Mouse (Mus musculus): ENCODE results near the gene Itgae.

Gene Itgae

DNA sequence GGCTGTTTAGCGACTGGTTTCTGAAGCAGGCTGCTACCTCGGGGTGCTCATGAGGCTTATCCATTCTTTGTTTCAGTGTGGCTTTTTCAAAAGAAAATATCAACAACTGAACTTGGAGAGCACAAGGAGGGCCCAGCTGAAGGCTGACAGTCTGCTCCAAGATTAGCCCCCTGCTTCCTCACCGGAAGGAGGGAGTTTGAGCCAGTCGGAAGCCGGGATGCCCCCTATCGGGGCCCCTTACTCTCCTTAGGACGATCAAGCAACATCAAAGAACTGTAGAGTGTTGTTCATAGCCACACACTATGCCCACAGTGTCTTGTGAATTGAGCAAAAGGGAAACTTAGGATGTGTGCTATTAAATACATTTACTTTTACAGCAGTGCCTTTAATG is 56.6 kb downstream of the Itgae start:
- DNase-seq (ENCODE audit: low spot score) = no peak

GRCm38 (mm10) chr11:73148209-73148608 is 57.8 kb downstream of the Itgae start:
- DNase-seq (ENCODE audit: low spot score) = no peak

- no peak for DNase-seq (ENCODE audit: low spot score)
Observed at GRCm38 (mm10) chr11:73155071-73155470, 64.7 kb downstream of the Itgae start.

DNA sequence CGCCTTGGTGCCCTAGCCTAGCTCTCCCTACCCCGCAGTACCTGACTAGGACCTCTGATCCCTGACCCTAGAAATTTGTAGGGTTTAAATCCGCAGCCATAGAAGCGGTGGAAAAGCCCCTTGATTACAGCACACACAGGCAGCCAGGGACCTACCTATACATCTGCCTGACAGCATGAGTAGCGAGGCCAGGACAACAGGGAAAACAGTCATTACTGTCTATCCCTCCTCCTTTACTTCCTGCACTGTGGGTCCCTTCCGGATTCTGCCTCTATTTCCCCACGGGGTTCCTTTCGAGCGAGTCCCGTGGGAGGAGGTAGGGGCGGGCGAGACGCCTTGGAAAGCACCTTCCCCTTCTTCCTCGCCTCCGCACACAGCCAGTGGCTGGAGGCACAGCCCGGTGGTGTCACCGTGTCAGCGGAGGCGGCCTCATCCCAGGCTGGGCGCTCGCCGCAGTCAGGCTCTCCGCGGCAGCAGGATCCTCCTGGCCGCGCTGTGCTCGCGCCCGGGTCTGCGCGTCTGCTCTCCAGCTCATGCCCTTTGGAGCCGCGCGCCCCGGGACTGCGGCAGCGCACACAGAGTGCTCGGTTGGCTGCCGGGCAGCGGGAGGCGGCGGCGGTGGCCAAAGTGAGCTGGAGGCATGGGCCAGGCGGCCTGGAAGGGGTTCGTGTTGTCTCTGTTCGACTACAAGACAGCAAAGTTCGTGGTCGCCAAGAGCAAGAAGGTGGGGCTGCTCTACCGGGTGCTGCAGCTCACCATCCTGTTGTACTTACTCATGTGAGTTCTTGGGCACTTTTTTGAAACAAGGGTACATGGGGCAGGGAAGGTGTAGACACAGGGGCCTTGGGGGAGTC is 69.8 kb downstream of the Itgae start, which contains the start of gene P2rx5:
P2rx5 (plus strand) TSS at position 465 of the 854 bp plus-strand sequence.
- DNase-seq (ENCODE audit: low spot score) = no peak

DNA sequence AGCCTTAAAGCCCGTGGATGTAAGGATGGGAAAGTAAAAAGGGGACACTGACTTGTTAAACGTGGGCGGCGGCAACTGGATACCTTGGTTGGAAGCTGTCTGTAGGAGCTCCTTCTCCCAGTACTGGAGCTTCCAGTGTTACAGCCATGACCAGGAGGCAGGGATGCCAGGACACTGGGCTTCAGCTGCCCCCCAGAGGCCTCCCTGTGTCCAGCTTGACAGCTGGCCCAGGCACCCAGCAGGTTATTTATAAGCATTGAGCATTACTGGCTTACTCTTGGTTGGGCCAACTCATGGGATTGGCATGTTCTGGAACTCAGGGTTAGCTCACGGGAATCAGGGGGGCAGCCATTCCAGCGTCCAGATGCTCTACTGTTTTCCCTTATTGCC is 70.4 kb downstream of the Itgae start:
- no peak for DNase-seq (ENCODE audit: low spot score)

GRCm38 (mm10) chr11:73161616-73162015 is 71.2 kb downstream of the Itgae start:
- no peak for DNase-seq (ENCODE audit: low spot score)

DNA sequence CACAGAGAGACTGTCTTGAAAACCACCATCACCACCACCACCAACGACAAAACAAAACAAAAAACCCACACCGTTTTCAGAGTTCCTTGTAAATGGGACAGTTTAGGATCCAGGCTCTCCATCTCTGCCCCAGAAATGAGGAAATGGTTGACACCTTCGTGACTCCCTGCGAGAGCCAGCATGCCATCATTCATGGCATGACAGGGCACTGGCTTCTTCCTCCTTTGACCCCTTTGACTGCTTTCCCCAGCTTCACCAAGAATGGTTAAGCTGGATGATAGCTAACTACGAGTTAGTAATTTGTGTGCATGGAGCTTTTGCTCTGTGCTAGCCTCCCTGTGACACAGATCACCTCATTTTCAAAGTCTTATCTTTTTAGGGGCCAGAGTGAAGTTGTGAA is 71.9 kb downstream of the Itgae start:
- DNase-seq (ENCODE audit: low spot score) = no peak

DNA sequence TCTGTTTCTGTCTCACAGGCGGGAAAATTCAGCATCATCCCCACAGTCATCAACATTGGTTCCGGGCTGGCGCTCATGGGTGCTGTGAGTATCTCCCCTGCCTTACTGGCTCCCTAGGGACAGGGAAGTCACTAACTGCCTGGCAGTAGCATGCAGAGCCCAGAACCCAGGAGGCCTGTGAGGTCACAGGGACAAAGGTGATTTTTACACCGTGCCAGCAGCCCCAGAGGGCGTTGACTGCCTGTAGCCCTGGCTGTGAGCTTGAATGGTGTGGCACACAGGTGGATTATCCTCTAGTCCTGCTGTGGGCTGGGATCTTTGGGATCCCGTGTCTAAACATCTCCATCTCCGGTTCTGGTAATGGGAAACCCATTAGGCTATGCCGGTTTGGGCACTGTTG is 77.7 kb downstream of the Itgae start:
- no peak for DNase-seq (ENCODE audit: low spot score)

DNA sequence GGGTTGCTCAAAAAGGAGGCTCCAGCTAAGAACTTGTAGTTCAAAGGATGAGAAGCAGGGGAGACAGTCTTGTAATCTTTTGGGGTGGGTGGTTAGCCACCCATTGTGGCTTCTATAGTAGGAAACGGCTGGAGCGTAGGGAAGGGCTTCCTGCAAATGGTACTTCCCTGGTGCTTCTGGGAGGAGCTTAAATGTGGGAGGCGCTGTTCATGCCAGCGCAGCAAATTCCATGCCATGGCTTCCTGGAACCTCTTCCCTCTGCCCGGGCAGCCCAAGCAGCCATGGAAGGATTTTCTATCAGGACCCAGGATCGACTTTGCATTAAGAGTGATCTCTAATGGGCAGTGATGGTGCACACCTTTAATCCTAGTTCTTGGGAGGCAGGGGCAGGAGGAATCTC is 78.2 kb downstream of the Itgae start:
- DNase-seq (ENCODE audit: low spot score) = no peak

DNA sequence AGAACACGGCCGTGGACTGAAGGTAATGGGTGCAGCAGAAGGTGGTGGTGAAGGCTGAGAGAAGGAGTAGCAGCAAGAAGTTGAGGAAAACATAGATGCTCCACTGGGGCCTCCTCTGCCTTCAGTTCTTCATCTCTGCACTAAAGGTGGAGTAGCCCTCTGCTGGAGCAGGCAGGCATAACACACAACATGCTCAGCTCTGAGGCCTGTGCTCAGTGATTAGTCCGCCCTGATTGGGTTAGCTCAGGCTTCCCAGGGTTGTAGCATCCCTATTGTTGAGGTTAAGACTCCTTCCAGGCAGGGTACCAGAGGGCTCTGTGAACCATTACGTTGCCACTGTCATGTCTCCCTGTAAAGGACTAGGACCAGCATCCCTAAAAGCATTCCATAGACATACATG is 78.8 kb downstream of the Itgae start:
- peak; percentile 47 for DNase-seq (ENCODE audit: low spot score)

GRCm38 (mm10) chr11:73172186-73172585 is 81.8 kb downstream of the Itgae start:
- no peak for DNase-seq (ENCODE audit: low spot score)

- DNase-seq (ENCODE audit: low spot score) = no peak
Observed at GRCm38 (mm10) chr11:73175612-73176011, 85.2 kb downstream of the Itgae start.

DNA sequence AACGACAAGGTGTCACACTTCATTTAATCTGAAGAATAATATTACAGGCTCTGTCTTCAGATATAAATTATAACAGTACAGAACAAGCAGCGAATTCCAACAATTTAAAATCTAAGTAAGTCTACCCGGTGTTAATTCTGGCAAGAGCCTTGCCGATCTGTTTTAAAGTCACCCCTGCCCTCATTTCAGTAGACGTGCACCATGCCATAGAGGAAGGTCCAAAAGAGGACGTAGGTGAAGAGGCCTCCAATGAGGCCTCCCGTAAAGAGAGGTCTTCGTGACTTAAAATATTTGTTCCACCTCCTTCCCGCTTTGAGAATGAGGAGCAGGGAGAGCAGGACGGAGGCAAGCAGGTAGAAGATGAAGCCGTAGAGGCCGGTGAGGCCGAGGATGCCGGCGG is 85.8 kb downstream of the Itgae start:
- DNase-seq (ENCODE audit: low spot score) = peak; percentile 39

DNA sequence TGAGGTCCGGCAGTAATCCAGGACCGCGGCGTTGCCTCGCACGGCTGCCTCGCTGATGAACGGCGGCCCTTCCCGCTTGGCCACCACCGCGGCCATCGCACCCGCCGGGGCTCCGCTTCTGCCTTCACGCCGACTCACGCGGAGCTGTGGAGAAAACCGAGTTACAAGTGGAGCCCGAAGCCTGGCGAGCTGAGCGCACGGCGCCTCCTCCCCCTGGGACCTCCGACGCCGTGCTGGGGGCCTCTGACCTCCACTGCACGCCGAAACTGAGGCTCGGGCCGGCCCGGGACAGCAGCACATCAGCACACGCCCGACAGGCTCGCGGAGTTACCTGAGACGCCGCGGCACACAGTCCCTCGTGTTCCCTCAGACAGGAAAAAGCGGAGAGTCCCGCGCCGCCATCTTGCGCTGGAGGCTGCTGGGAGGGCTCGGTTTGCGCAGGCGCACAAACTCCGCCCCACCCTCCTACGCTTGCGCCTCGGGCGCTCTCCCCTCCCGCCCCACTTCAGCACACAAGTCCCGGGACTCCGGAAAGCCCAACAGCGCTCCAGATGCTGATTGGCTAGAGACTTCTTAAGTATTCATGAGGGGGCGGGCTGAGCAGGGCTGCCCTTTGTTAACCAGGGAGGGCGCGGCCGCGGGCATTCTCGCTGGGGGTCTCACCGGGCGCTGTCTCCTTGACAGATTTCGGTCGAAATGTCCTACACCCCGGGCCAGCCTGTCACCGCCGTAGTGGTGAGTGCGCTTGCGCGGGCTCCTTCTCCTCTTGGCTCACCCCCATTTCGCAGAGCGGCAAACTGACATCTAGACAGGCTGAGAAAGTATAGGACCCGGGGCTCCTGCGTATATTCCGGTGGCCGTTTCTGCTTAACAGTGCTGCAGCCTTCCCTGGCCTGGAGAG is 86.5 kb downstream of the Itgae start, which contains the start of the genes Emc6 and Tax1bp3:
Emc6 (minus strand) TSS at position 430 of the 901 bp plus-strand sequence.
Tax1bp3 (plus strand) TSS at position 476 of the 901 bp plus-strand sequence.
- peak; percentile 95 for DNase-seq (ENCODE audit: low spot score)

DNA sequence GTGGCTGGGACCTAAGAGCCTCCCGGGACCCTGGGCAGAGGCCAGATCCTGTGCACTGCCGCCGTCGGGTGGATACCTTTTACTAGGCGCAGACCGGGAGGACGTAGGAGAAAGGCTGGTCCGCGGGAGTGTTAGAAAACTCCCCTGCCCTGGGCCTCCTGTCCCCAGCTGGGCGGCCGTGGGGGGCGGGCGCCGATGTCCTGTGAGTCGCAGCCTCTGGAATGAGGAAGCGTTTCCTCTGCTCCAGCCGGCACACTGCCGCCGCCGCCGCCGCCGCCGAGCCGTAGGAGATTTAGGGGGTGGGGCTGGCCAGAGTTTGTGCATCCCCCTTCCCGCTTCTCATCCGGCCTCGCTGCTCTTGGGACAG is 87.1 kb downstream of the Itgae start:
- no peak for DNase-seq (ENCODE audit: low spot score)

GRCm38 (mm10) chr11:73177895-73178294 is 87.5 kb downstream of the Itgae start:
- no peak for DNase-seq (ENCODE audit: low spot score)

DNA sequence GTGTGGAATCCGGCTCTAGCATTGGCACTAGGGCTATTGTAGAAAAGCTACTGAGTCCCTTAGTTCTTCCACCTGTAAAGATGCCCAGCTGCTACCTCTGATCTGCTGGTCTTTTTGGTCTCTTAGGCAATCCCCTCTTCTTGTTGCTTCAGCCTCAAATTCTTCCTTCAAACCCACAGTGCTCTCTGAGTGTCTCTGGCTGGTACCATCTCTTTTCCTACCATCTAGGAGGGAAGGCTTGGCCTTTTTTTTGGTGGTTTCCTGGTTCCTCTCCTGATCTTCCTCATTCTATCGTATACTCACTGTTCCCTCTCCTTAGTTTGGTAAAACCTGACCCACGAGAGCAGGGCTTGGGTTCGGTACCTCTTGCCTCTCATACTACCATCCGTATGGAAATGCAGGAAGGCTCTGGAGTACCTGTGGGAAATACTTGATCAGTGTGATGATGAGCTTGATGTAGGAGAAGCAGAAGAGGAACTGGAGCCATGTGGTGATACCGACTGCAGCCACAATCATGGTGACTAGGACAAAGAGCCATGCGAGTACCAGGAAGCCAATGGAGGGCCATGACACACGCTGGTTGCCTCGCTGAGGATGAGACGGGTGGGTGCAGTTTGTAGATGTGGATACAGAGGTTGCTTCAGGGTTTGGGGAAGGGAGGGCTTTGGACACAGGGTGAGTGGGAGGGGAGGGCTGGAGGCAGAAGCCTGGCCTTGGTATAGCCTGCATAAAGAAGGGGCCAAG is 95.7 kb downstream of the Itgae start:
- no peak for DNase-seq (ENCODE audit: low spot score)

DNA sequence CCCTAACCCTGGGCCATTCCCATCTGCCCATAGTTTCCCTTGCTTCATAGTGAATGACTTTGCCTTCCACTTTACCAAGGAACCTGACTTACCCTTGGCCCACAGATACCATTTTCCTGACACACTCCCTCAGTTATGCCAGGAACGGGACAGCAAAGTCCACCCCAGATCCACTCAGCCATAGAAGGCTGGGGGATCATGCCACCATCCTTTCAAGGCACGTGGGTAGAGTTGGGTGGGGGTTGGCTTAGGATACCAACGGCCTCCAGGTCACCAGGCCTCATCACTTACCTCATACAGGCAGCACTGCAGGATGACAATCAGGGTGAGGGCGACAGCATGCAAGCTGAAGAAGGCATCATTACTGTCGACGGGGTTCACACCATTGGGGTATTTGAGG is 96.8 kb downstream of the Itgae start:
- no peak for DNase-seq (ENCODE audit: low spot score)

- no peak for DNase-seq (ENCODE audit: low spot score)
Observed at GRCm38 (mm10) chr11:73193047-73193446, 102.7 kb downstream of the Itgae start.

- no peak for DNase-seq (ENCODE audit: low spot score)
Observed at GRCm38 (mm10) chr11:73194444-73194843, 104.1 kb downstream of the Itgae start.

Data from c-Kit-positive CD71-positive TER-119-positive erythroid progenitor cells, embryonic 14.5 days (primary cell).